In the genomic region with DNA sequence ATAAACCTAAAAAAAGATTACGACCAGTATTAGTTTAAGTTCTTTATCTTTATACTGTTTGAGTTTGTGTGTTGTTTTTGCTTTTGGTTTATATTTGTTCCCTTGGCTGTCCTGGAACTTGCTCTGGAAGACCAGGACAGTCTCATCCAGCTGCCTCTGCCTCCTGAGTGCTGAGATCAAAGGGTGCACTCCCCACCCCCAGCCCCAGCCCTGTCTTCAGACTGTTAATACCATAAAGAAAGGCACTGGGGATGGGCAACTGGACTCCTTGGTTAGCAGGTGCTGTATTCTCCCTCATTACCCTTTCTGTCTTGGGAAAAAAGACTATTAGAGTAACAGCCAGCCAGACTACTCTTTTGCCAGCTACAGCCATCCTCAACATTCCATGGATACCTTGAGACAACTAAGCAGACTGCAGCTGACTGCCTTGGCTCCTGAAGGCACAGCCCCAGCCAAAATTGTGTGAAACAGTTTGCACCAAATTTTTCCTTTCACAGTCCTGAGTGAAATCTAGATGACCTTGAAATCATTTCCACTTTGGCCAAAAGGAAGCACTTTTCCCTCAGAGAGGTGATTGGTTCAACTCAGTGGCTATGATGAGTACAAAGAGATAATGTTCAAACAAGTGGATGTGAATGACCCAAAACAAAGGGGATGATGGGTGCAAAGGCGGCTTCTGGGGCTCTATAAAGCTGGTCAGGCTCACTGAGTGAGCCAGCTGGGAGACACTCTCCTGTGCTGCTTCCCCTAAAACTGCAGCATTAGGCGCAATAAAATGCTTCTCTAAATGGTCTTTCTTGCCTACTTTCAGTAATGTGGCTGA, we compare ENCODE assay signal across 7 mouse cellular contexts. TPM values are rescaled to one million over a fixed set of nuclear protein-coding genes. Genes with fewer than 3 reads are reported as not detected.
A peak's percentile ranks its signal among the peaks of the same experiment; 100 is the strongest.
DNase-seq lines count a peak whose midpoint lies in the region; ATAC-seq and TF ChIP-seq lines count a peak whose summit lies in the region.

No protein-coding gene starts in this region.

- peak overlapping the region; percentile 2 for H3K4me2 ChIP-seq in heart, embryonic 13.5 days
- 0 out of 2 replicates have a peak overlapping the region, but pooled peaks have one; percentile 4 for H3K4me2 ChIP-seq in neural tube, embryonic 13.5 days

- WGBS in embryonic facial prominence, embryonic 10.5 days: 62% methylated on average over 3 of the region's 3 CpGs
- 58% methylated on average over 3 of the region's 3 CpGs for WGBS in heart, embryonic 13.5 days
- WGBS in neural tube, embryonic 13.5 days: 22% methylated on average over 3 of the region's 3 CpGs
- WGBS in thymus, adult 2 months: 94% methylated on average over 3 of the region's 3 CpGs

- no peak for TF ChIP-seq POLR2A in thymus, adult 2 months (IDR thresholded peaks at IDR 0.05; ENCODE audit: control insufficient read depth, extremely low read depth, insufficient read depth, low read length, poor library complexity)

- peak overlapping the region; percentile 66 for H3K27ac ChIP-seq in embryonic facial prominence, embryonic 10.5 days (replicated peaks)
- peak overlapping the region; percentile 62 for H3K27ac ChIP-seq in heart, embryonic 13.5 days (replicated peaks)
- H3K27ac ChIP-seq in neural tube, embryonic 13.5 days (replicated peaks): peak overlapping the region; percentile 68
- H3K27ac ChIP-seq in thymus, adult 2 months (ENCODE audit: control insufficient read depth, insufficient read depth, low read length): no peak overlapping the region

- POLR2A ChIA-PET in Patski (lab: Charles Lee): interaction anchor here (0.6 to 1.3 kb wide), 2 partner anchors 10 to 23 kb away, joined by 3 read pairs; no protein-coding TSS in a partner anchor

- TF ChIP-seq CTCF in Patski (IDR thresholded peaks at IDR 0.05): no peak
- TF ChIP-seq CTCF in thymus, adult 2 months (IDR thresholded peaks at IDR 0.05; ENCODE audit: borderline replicate concordance, control insufficient read depth, extremely low read depth, insufficient read depth, low read length, poor library complexity): no peak

- H3K9ac ChIP-seq in heart, embryonic 13.5 days: peak overlapping the region; percentile 59; the same call in 1 of the 2 replicates
- 0 out of 2 replicates have a peak overlapping the region, but pooled peaks have one; percentile 26 for H3K9ac ChIP-seq in neural tube, embryonic 13.5 days

- CTCF ChIA-PET in Patski (lab: Charles Lee): interaction anchor here (1.2 kb wide), 1 partner anchor 31 kb away, joined by 3 read pairs; no protein-coding TSS in a partner anchor

- H3K4me3 ChIP-seq in embryonic facial prominence, embryonic 10.5 days: no peak overlapping the region
- no peak overlapping the region for H3K4me3 ChIP-seq in heart, embryonic 13.5 days
- no peak overlapping the region for H3K4me3 ChIP-seq in neural tube, embryonic 13.5 days
- H3K4me3 ChIP-seq in thymus, adult 2 months (ENCODE audit: control insufficient read depth, insufficient read depth, low read length): no peak overlapping the region

- H3K9me3 ChIP-seq in embryonic facial prominence, embryonic 10.5 days: no peaks in the 10 kb centered on the region
- H3K9me3 ChIP-seq in heart, embryonic 13.5 days: no peaks in the 10 kb centered on the region
- no peaks in the 10 kb centered on the region for H3K9me3 ChIP-seq in neural tube, embryonic 13.5 days

- peak; percentile 80 for ATAC-seq in Patski
- ATAC-seq in heart, embryonic 13.5 days (ENCODE audit: extremely low read depth, insufficient number of reproducible peaks, low FRiP score, low TSS enrichment): no peak
- ATAC-seq in neural tube, embryonic 13.5 days (ENCODE audit: low read depth): peak; percentile 38; the same call in 1 of the 2 replicates

- no peaks in the 10 kb centered on the region for H3K27me3 ChIP-seq in Patski
- no peaks in the 10 kb centered on the region for H3K27me3 ChIP-seq in embryonic facial prominence, embryonic 10.5 days (replicated peaks; ENCODE audit: low read depth, poor library complexity, severe bottlenecking)
- no peaks in the 10 kb centered on the region for H3K27me3 ChIP-seq in heart, embryonic 13.5 days (replicated peaks)
- H3K27me3 ChIP-seq in neural tube, embryonic 13.5 days: no peaks in the 10 kb centered on the region
- H3K27me3 ChIP-seq in thymus, adult 2 months (ENCODE audit: control insufficient read depth, insufficient read depth, low read length): no peaks in the 10 kb centered on the region

- peaks cover 14% of the 10 kb centered on the region for H3K36me3 ChIP-seq in embryonic facial prominence, embryonic 10.5 days (replicated peaks)
- H3K36me3 ChIP-seq in heart, embryonic 13.5 days: no peaks in the 10 kb centered on the region
- H3K36me3 ChIP-seq in neural tube, embryonic 13.5 days: no peaks in the 10 kb centered on the region
- H3K36me3 ChIP-seq in thymus, adult 2 months (ENCODE audit: control insufficient read depth, insufficient read depth, low read length): no peaks in the 10 kb centered on the region

- in situ Hi-C loops in Patski (cut with MboI; ENCODE audit: low pct_unique_long_range_greater_than_20kb): no loop called here

- H3K4me1 ChIP-seq in embryonic facial prominence, embryonic 10.5 days: peaks cover 20% of the 10 kb centered on the region
- peaks cover 43% of the 10 kb centered on the region for H3K4me1 ChIP-seq in heart, embryonic 13.5 days
- H3K4me1 ChIP-seq in neural tube, embryonic 13.5 days (replicated peaks): peaks cover 25% of the 10 kb centered on the region
- H3K4me1 ChIP-seq in thymus, adult 2 months (replicated peaks; ENCODE audit: control insufficient read depth, insufficient read depth, low read length): no peaks in the 10 kb centered on the region; the same call in none of the 2 replicates

- DNase-seq in Patski (ENCODE audit: low read depth, low spot score): no peak
- no peak for DNase-seq in embryonic facial prominence, embryonic 10.5 days (ENCODE audit: low spot score)
- DNase-seq in kidney, postnatal 36 days: peak; percentile 36 to 55
- DNase-seq in layer of hippocampus, adult 9-10 months (ENCODE audit: low spot score): no peak
- DNase-seq in thymus, adult 2 months: no peak

RNA-seq across cellular contexts. Expression of gene Memo1, which starts 30.8 kb away (rescaled TPM):
- 85.0 TPM for polyA plus RNA-seq in Patski (2021)
- 89.3 and 94.8 TPM in 2 replicates for polyA plus RNA-seq in embryonic facial prominence, embryonic 10.5 days (2016; fragmentation: Nextera tagmentation; extraction: Ambion mirVana)
- polyA plus RNA-seq in heart, embryonic 13.5 days (2015; fragmentation: Nextera tagmentation; extraction: Ambion mirVana): 62.5 and 71.5 TPM in 2 replicates
- 64.8 and 67.3 TPM in 2 replicates for polyA plus RNA-seq in neural tube, embryonic 13.5 days (2015; fragmentation: Nextera tagmentation; extraction: Ambion mirVana)
- polyA plus RNA-seq in thymus, adult 2 months (2012; rRNA removed): 64.5 and 74.9 TPM in 2 replicates

RNA-seq across cellular contexts. Expression of gene Dpy30, which starts 59.2 kb away (rescaled TPM):
- 97.9 TPM for polyA plus RNA-seq in Patski (2021)
- polyA plus RNA-seq in embryonic facial prominence, embryonic 10.5 days (2016; fragmentation: Nextera tagmentation; extraction: Ambion mirVana): 287 and 298 TPM in 2 replicates
- 177 and 206 TPM in 2 replicates for polyA plus RNA-seq in heart, embryonic 13.5 days (2015; fragmentation: Nextera tagmentation; extraction: Ambion mirVana)
- polyA plus RNA-seq in neural tube, embryonic 13.5 days (2015; fragmentation: Nextera tagmentation; extraction: Ambion mirVana): 228 and 239 TPM in 2 replicates
- polyA plus RNA-seq in thymus, adult 2 months (2012; rRNA removed): 41.8 and 42.8 TPM in 2 replicates

Comparison
In these comparisons a context has a peak if more than half of its experiments do, and no peak if none do; other contexts are left out.
1. DNase-seq: peak in kidney, postnatal 36 days (2 of 2); none in Patski (single experiment), embryonic facial prominence, embryonic 10.5 days (single experiment), layer of hippocampus, adult 9-10 months (single experiment) and thymus, adult 2 months (single experiment).